Mouse (Mus musculus) limb, embryonic 14.5 days (tissue): ENCODE measurements at regions not wholly inside any gene's neighbourhood (a gene's known extent, or its start where the extent isn't known, plus 50 kb on each side); places are given as distances from the start of the nearest gene placed in this dataset.

Experiments
- ATAC-seq: fragments of 200-750 bp; cut with Nextera tagmentation; 2 replicates; pipeline ENCODE4 v1.8.0; 2017; ENCODE audit warnings: low read depth, moderate number of reproducible peaks, moderate TSS enrichment; ENCODE audit not compliant: low FRiP score
- DNase-seq: peaks from one replicate; pipeline ENCODE4 v3.0.0-alpha.2; 2015; ENCODE audit warnings: low spot score
- H3K27ac ChIP-seq: fragments of 300-500 bp; sonication (generic); replicated peaks from 2 replicates; pipeline ENCODE4 v1.5.1; 2014; ENCODE audit warnings: low read depth, mild to moderate bottlenecking, low read length, moderate library complexity, mixed read lengths
- H3K27me3 ChIP-seq: fragments of 300-500 bp; sonication (generic); 2 replicates; pipeline ENCODE4 v1.6.1; 2014; ENCODE audit warnings: low read length, mixed read lengths; ENCODE audit not compliant: control insufficient read depth, insufficient read depth
- H3K36me3 ChIP-seq: fragments of 300-500 bp; sonication (generic); 2 replicates; pipeline ENCODE4 v1.6.1; 2014; ENCODE audit warnings: mild to moderate bottlenecking, low read length, moderate library complexity, mixed read lengths; ENCODE audit not compliant: control insufficient read depth, insufficient read depth
- H3K4me1 ChIP-seq: fragments of 300-500 bp; sonication (generic); 2 replicates; pipeline ENCODE4 v1.6.1; 2014; ENCODE audit warnings: antibody characterized with exemption, low read length, mixed read lengths; ENCODE audit not compliant: control insufficient read depth, insufficient read depth
- H3K4me2 ChIP-seq: fragments of 300-500 bp; sonication (generic); replicated peaks from 2 replicates; pipeline ENCODE4 v1.6.1; 2014; ENCODE audit warnings: low read depth, mild to moderate bottlenecking, low read length, moderate library complexity; ENCODE audit not compliant: severe bottlenecking
- H3K4me3 ChIP-seq: fragments of 300-500 bp; sonication (generic); replicated peaks from 2 replicates; pipeline ENCODE4 v1.5.1; 2014; ENCODE audit warnings: low read length
- H3K9ac ChIP-seq: fragments of 300-500 bp; sonication (generic); 2 replicates; pipeline ENCODE4 v1.6.1; 2014; ENCODE audit warnings: mild to moderate bottlenecking, low read depth, low read length, moderate library complexity; ENCODE audit not compliant: severe bottlenecking
- H3K9me3 ChIP-seq: fragments of 300-500 bp; sonication (generic); 2 replicates; pipeline ENCODE4 v1.6.1; 2016; ENCODE audit warnings: low read length; ENCODE audit not compliant: control insufficient read depth
- POLR2A ChIP-seq: fragments of 200-500 bp; IDR thresholded peaks from 2 replicates; pipeline ENCODE4 v1.8.0; 2012; ENCODE audit warnings: inconsistent platforms, mild to moderate bottlenecking, moderate library complexity, borderline replicate concordance; ENCODE audit not compliant: insufficient read depth, insufficient read length; ENCODE audit errors: extremely low read depth
- WGBS: fragments of 180-500 bp; shearing (Covaris S2); extraction: QIAGEN DNeasy Blood & Tissue Kit; methylation state at CpG from one replicate; pipeline ENCODE4 v1.1.7; 2014; 5-methylcytosine and 5-hydroxymethylcytosine counted together

DNA sequence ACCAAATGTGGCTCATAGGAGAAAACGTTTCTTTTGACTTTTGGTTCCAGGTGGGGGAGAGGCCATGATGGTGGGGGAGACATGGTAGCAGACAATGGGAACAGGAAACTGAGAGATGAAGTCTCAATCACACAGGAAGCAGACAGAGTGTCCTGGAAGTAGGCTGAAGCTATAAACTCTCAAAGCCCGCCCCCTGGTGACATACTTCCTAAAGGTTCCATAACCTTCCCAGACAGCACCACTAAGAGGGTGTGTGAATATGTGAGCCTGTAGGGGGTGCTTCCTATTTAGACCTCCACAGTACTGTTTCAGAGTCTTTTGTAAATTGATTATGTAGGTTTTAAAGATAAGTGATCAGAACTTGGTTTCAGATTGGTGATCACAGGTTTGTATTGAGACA is 284.1 kb upstream of the Slc30a5 start:
- Histone ChIP-seq H3K9me3 (no peaks in the 10 kb centered on the region), H3K4me3 (no peak overlapping the region), H3K9ac (no peak overlapping the region), H3K27ac (no peak overlapping the region), H3K4me1 (no peaks in the 10 kb centered on the region), H3K27me3 (no peaks in the 10 kb centered on the region), H3K36me3 (no peaks in the 10 kb centered on the region), H3K4me2 (no peak overlapping the region)
- no peak for TF ChIP-seq POLR2A
- 74% methylated on average over 2 of the region's 2 CpGs for WGBS
- DNase-seq (no peak), ATAC-seq (no peak)

DNA sequence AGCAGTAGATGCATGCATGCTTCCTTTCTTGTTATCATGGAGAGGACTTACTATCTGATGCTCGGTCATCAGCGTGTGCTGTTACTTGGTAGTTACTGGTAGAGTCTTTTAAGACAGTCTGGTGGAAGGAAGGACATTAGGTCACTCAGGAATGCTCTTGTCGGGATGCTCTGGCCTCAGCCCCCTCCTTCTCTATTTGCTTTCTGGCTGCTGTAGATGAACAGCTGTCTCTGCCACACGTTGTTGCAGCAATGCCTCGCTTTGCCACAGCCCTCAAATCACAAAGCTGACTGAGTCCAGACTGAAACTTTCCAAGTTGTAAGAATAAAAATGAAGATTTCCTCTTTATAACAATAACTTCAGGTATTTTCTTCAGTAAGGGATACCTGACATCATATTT is 282.1 kb upstream of the Slc30a5 start:
- Histone ChIP-seq H3K4me2 (no peak overlapping the region), H3K9ac (no peak overlapping the region), H3K4me1 (no peaks in the 10 kb centered on the region), H3K9me3 (no peaks in the 10 kb centered on the region), H3K27ac (no peak overlapping the region), H3K27me3 (no peaks in the 10 kb centered on the region), H3K4me3 (no peak overlapping the region), H3K36me3 (no peaks in the 10 kb centered on the region)
- DNase-seq (no peak), ATAC-seq (no peak)
- TF ChIP-seq POLR2A, result no peak
- WGBS, result 75% methylated on average over 5 of the region's 5 CpGs

DNA sequence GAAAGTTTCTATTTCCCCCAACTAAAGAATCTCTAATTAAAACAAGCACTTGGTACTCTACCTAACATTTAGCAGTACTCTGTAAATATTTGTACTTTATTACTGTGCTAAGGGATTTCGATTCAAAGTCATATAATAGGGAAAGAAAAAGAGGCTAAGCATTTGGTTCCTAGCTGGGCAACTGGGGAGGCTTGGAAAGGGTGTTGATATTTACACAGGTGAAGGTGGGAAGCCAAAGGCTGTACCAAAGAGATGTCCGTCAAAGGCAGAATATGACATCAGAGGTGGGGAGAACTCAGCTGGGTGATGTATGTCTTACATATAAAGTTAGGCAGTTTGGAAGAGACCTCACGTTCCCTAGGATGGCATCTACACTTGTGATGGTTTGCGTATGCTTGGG is 278.9 kb upstream of the Slc30a5 start:
- no peak overlapping the region for H3K27ac ChIP-seq
- no peaks in the 10 kb centered on the region for H3K27me3 ChIP-seq
- H3K4me1 ChIP-seq, result no peaks in the 10 kb centered on the region
- H3K4me2 ChIP-seq, result no peak overlapping the region
- H3K36me3 ChIP-seq, result no peaks in the 10 kb centered on the region
- ATAC-seq, result no peak
- 79% methylated on average over 4 of the region's 4 CpGs for WGBS
- H3K9ac ChIP-seq, result no peak overlapping the region
- no peak for DNase-seq
- no peaks in the 10 kb centered on the region for H3K9me3 ChIP-seq
- TF ChIP-seq POLR2A, result no peak
- H3K4me3 ChIP-seq, result no peak overlapping the region

DNA sequence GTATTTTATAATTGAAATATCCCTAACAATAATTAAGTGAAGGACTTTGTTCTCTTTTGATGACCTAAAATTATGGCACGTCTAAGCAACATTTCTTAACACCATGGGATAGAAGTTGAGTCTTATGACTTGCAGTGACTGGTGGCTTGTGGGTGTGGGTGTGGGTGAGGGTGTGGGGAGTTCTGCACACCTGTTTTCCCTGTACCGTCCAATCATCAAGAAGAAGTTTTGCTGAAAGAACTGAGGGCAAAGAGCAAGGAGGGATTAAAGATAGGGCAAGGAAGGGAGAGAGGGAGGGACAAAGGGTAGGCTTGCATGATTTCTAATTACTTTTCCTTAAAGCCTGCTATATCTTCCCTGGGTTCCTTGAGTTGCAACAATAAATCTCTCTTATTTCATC is 278.5 kb upstream of the Slc30a5 start:
- no peak for ATAC-seq
- TF ChIP-seq POLR2A, result no peak

DNA sequence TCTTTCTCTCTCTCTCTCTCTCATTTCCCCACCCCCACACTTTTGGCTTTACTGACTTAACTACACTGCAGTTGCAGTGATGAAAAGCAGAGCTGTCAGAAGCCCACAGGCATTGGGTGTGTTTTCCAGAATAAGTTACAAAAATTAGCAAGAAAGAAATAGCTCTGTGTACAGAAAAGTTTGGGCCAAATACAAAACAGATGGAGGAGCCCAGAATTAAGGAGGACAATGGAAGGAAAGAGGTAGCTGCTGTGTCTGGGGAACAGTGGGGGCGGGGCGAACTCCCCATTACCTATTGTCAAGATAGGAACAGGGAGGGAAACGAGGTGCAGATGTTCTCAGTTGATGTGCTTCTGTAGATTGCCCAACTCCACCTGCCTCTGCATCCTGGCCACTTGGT is 267.4 kb upstream of the Slc30a5 start:
- no peak overlapping the region for H3K4me3 ChIP-seq
- ATAC-seq (no peak), DNase-seq (no peak)
- no peak overlapping the region for H3K27ac ChIP-seq
- H3K4me1 ChIP-seq, result peaks cover 6% of the 10 kb centered on the region; the same call in 1 of the 2 replicates
- H3K4me2 ChIP-seq, result no peak overlapping the region
- TF ChIP-seq POLR2A, result no peak
- 50% methylated on average over 3 of the region's 3 CpGs for WGBS
- no peaks in the 10 kb centered on the region for H3K9me3 ChIP-seq
- no peaks in the 10 kb centered on the region for H3K27me3 ChIP-seq
- no peak overlapping the region for H3K9ac ChIP-seq
- no peaks in the 10 kb centered on the region for H3K36me3 ChIP-seq

More for the DNA sequence above, 278.5 kb upstream of the Slc30a5 start:
- H3K9ac ChIP-seq, result no peak overlapping the region
- no peak overlapping the region for H3K27ac ChIP-seq
- 77% methylated on average over 2 of the region's 2 CpGs for WGBS
- no peaks in the 10 kb centered on the region for H3K4me1 ChIP-seq
- H3K4me3 ChIP-seq, result no peak overlapping the region
- no peaks in the 10 kb centered on the region for H3K27me3 ChIP-seq
- H3K9me3 ChIP-seq, result no peaks in the 10 kb centered on the region
- H3K4me2 ChIP-seq, result no peak overlapping the region
- H3K36me3 ChIP-seq, result no peaks in the 10 kb centered on the region
- no peak for DNase-seq

DNA sequence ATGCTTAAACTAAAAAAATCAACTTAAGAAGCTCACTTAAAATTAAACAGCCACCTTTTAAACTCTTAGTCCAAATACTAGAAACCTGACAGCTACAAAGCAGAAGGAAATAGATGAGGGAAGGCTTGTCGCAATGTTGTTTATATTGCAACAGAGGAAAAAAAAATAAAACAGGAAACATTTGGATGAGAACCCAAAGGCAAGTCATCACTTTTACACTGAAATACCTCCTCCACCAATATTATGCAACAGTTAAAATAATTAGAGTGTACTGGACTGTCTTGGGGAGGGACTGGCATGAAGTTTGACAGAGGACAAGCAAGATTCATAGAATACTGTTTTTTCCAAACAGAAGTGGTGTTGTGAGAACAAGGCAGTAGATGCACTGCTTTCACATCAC is 263.6 kb upstream of the Slc30a5 start:
- ATAC-seq (no peak), DNase-seq (no peak)
- H3K9me3 ChIP-seq, result no peaks in the 10 kb centered on the region
- 94% methylated on average over 1 of the region's 1 CpGs for WGBS
- no peaks in the 10 kb centered on the region for H3K27me3 ChIP-seq
- H3K36me3 ChIP-seq, result no peaks in the 10 kb centered on the region
- no peak overlapping the region for H3K4me2 ChIP-seq
- no peak overlapping the region for H3K4me3 ChIP-seq
- H3K4me1 ChIP-seq, result peaks cover 9% of the 10 kb centered on the region; the same call in 1 of the 2 replicates
- no peak overlapping the region for H3K9ac ChIP-seq
- H3K27ac ChIP-seq, result no peak overlapping the region
- TF ChIP-seq POLR2A, result no peak
